Mouse (Mus musculus) CH12.LX (cell line): Measurements from ENCODE around the gene Rab37. TPM values are rescaled to one million over a fixed set of nuclear protein-coding genes. Genes with fewer than 3 reads are reported as not detected.

Experiments used
- DNase-seq: peaks from one replicate; pipeline ENCODE4 v3.0.0-alpha.2; 2013; ENCODE audit errors: extremely low read depth
- H3K27ac ChIP-seq: 2 replicates; pipeline ENCODE4 v1.5.1; 2012; ENCODE audit warnings: low read depth, mild to moderate bottlenecking, control low read depth, moderate library complexity; ENCODE audit not compliant: insufficient read depth
- H3K27me3 ChIP-seq: replicated peaks from 2 replicates; pipeline ENCODE3; 2012; ENCODE audit warnings: inconsistent platforms
- H3K36me3 ChIP-seq, 2 experiments: replicated peaks in 1 of 2; 2 replicates each; pipeline versions ENCODE3 to v1.6.1; 2012; ENCODE audit warnings: inconsistent platforms in 1 of 2, low read length in 1 of 2, mild to moderate bottlenecking in 1 of 2, mixed read lengths in 1 of 2, moderate library complexity in 1 of 2; ENCODE audit not compliant: control insufficient read depth in 1 of 2, insufficient read depth in 1 of 2
- H3K4me1 ChIP-seq, 2 experiments: 2 replicates each; pipeline ENCODE4 v1.6.1; 2012; ENCODE audit warnings: inconsistent platforms in 1 of 2, moderate library complexity in 1 of 2; ENCODE audit not compliant: insufficient read depth in 2 of 2, control insufficient read depth in 1 of 2
- H3K4me2 ChIP-seq: 2 replicates; pipeline ENCODE4 v1.6.1; 2012; ENCODE audit warnings: low read depth, mild to moderate bottlenecking, control low read depth; ENCODE audit not compliant: poor library complexity, insufficient read depth, severe bottlenecking
- H3K4me3 ChIP-seq, 3 experiments: fragments of 150-350 bp in 1 of 3; sonication (generic) in 1 of 3; replicated peaks in 1 of 3; 2 replicates each; pipeline versions ENCODE3 to v1.5.1; 2011 to 2012; ENCODE audit warnings: low read depth in 2 of 3, low read length in 2 of 3, mild to moderate bottlenecking in 2 of 3, moderate library complexity in 2 of 3, control low read depth in 1 of 3, improper control_type of control experiment in 1 of 3, inconsistent platforms in 1 of 3, mixed read lengths in 1 of 3; ENCODE audit not compliant: poor library complexity in 1 of 3
- H3K79me2 ChIP-seq: replicated peaks from 2 replicates; pipeline ENCODE4 v1.6.1; 2012; ENCODE audit warnings: mild to moderate bottlenecking, moderate library complexity; ENCODE audit not compliant: control insufficient read depth, poor library complexity, insufficient read depth, severe bottlenecking; ENCODE audit errors: extremely low read depth
- H3K9ac ChIP-seq: 2 replicates; pipeline ENCODE4 v1.6.1; 2012; ENCODE audit warnings: low read depth, mild to moderate bottlenecking, control low read depth, moderate library complexity; ENCODE audit not compliant: insufficient read depth
- H3K9me3 ChIP-seq: replicated peaks from 2 replicates; pipeline ENCODE3; 2012; ENCODE audit warnings: low read length, inconsistent platforms, mixed read lengths
- CHD2 ChIP-seq: IDR thresholded peaks from 2 replicates; pipeline ENCODE4 v1.6.1; 2011; ENCODE audit warnings: low read length, improper control_type of control experiment
- CTCF ChIP-seq, 2 experiments: IDR thresholded peaks in 1 of 2; conservative IDR thresholded peaks in 1 of 2; 2 replicates each; pipeline ENCODE4 v1.5.1; 2011 to 2012; ENCODE audit warnings: low read depth in 2 of 2, low read length in 2 of 2, improper control_type of control experiment in 1 of 2, inconsistent platforms in 1 of 2, mild to moderate bottlenecking in 1 of 2, moderate library complexity in 1 of 2
- EP300 ChIP-seq: IDR thresholded peaks from 2 replicates; pipeline ENCODE4 v1.6.1; 2011; ENCODE audit warnings: low read length, improper control_type of control experiment
- IRF4 ChIP-seq: IDR thresholded peaks from 2 replicates; pipeline ENCODE4 v1.6.1; 2014; ENCODE audit warnings: low read depth, mild to moderate bottlenecking, inconsistent platforms, low read length, improper control_type of control experiment
- JUN ChIP-seq: IDR thresholded peaks from 2 replicates; pipeline ENCODE4 v1.6.1; 2011; ENCODE audit warnings: low read depth, mild to moderate bottlenecking, low read length, improper control_type of control experiment, moderate library complexity; ENCODE audit not compliant: insufficient read depth
- KAT2A ChIP-seq: IDR thresholded peaks from 2 replicates; pipeline ENCODE4 v1.6.1; 2012; ENCODE audit warnings: low read length, improper control_type of control experiment, inconsistent platforms; ENCODE audit not compliant: insufficient replicate concordance
- MAFK ChIP-seq: IDR thresholded peaks from 2 replicates; pipeline ENCODE4 v1.6.1; 2011; ENCODE audit warnings: low read length, improper control_type of control experiment; ENCODE audit not compliant: insufficient replicate concordance
- MAZ ChIP-seq: IDR thresholded peaks from 2 replicates; pipeline ENCODE4 v1.6.1; 2012; ENCODE audit warnings: low read depth, mild to moderate bottlenecking, inconsistent platforms, low read length, improper control_type of control experiment, moderate library complexity
- PAX5 ChIP-seq: IDR thresholded peaks from 2 replicates; pipeline ENCODE4 v1.6.1; 2012; ENCODE audit warnings: low read length, inconsistent platforms, mixed read lengths
- POLR2A ChIP-seq: IDR thresholded peaks from 2 replicates; pipeline ENCODE4 v1.6.1; 2011; ENCODE audit warnings: low read depth, mild to moderate bottlenecking, improper control_type of control experiment, low read length
- RAD21 ChIP-seq: IDR thresholded peaks from 2 replicates; pipeline ENCODE4 v1.6.1; 2011; ENCODE audit warnings: low read depth, mild to moderate bottlenecking, low read length, improper control_type of control experiment, moderate library complexity
- RCOR1 ChIP-seq: conservative IDR thresholded peaks from 2 replicates; pipeline ENCODE4 v1.6.1; 2012; ENCODE audit warnings: low read depth, mild to moderate bottlenecking, inconsistent platforms, low read length, improper control_type of control experiment
- SIN3A ChIP-seq: IDR thresholded peaks from 2 replicates; pipeline ENCODE4 v1.6.1; 2012; ENCODE audit warnings: low read length, improper control_type of control experiment, inconsistent platforms
- SMC3 ChIP-seq: IDR thresholded peaks from 2 replicates; pipeline ENCODE4 v1.6.1; 2011; ENCODE audit warnings: low read depth, low read length, improper control_type of control experiment
- TCF12 ChIP-seq: IDR thresholded peaks from 2 replicates; pipeline ENCODE4 v1.6.1; 2014; ENCODE audit warnings: low read depth, mild to moderate bottlenecking, inconsistent platforms, low read length, improper control_type of control experiment
- USF1 ChIP-seq: IDR thresholded peaks from 2 replicates; pipeline ENCODE4 v1.6.1; 2014; ENCODE audit warnings: low read depth, mild to moderate bottlenecking, inconsistent platforms, low read length, improper control_type of control experiment
- ZMIZ1 ChIP-seq: IDR thresholded peaks from 2 replicates; pipeline ENCODE4 v1.6.1; 2012; ENCODE audit warnings: low read depth, mild to moderate bottlenecking, inconsistent platforms, low read length, improper control_type of control experiment
- ZNF384 ChIP-seq: IDR thresholded peaks from 2 replicates; pipeline ENCODE4 v1.6.1; 2012; ENCODE audit warnings: low read depth, low read length, improper control_type of control experiment, inconsistent platforms
- dilution Hi-C: fragments of 300-500 bp; cut with MboI; formaldehyde crosslinking; loops from 2 replicates; pipeline ENCODE4 v1.14.3; 2020; ENCODE audit warnings: low sequenced_read_pairs; ENCODE audit not compliant: extremely low pct_unique_long_range_greater_than_20kb, extremely low pct_ligation_motif_present
- in situ Hi-C: fragments of 300-500 bp; cut with MboI; formaldehyde crosslinking; loops from 3 replicates; pipeline ENCODE4 v1.14.3; 2019; ENCODE audit warnings: low sequenced_read_pairs, low pct_ligation_motif_present, low pct_unique_long_range_greater_than_20kb, mixed read lengths
- polyA plus RNA-seq: library from polyadenylated mRNA; unstranded; fragments of >175 nt; gene quantifications from 2 replicates; pipeline ENCODE4 v1.2.1, GENCODE M21; 2012; ENCODE audit warnings: low read depth; ENCODE audit not compliant: insufficient read length
- total RNA-seq, 2 experiments: library from RNA; depleted of rRNA; stranded (reverse); fragments of 300-350 nt in 1 of 2; fragments of >200 nt in 1 of 2; gene quantifications; 2 replicates each; pipeline ENCODE4 v1.2.3; 2012 to 2014

The Rab37 gene
- total and polyA plus RNA-seq, 3 experiments: 2.0 to 3.6 (median 2.3) TPM

DNA sequence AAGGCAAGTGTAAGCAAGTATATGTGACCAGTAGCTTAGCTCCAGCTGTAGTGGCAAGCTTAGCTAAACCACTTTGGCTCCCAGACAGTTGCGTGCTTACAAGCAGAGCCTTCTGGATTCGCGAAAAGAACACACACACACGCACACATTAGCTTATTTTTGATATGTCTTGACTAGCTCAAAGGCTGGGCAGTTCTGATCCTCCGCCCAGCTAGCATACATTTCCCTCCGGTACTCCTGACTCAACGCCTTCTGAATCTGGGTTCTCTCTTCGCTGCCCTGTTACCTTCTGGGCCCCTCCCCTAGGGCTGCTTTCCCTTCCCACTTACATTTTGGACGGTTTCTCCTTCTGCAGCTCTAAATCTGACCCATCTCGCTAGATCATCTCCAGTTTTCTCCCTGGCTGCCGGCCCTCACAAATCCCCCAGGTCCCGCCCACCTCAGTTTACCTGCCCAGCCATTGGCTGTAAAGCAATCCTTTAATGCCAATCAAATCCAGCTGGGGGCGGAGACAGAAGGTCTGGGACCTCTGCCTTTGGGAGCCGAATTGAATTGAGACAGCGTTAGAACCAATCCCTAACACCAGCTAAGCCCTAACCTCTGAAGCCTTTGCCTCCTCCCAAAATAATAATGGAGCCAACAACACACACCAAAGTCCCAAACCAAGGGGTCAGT, 60.7 kb downstream of the Rab37 start:
- DNase-seq: peak; percentile 74
- Histone ChIP-seq H3K27ac (peak overlapping the region; percentile 29), H3K79me2 (no peaks in the 10 kb centered on the region), H3K36me3 (no peaks in the 10 kb centered on the region), H3K4me1 (peaks cover 30 to 50% of the 10 kb centered on the region in 2 experiments), H3K27me3 (peaks cover 13% of the 10 kb centered on the region), H3K9ac (peak overlapping the region; percentile 52), H3K4me2 (peak overlapping the region; percentile 18; the same call in 1 of the 2 replicates), H3K9me3 (peaks cover 16% of the 10 kb centered on the region), H3K4me3 (peak overlapping the region; percentile 38 to 58 (median 42))
- TF ChIP-seq SIN3A (no peak; the same call in 1 of the 2 replicates), MAFK (no peak), MAZ (peak; percentile 6; the same call in 1 of the 2 replicates), SMC3 (0 out of 2 replicates have a peak, but pooled peaks have one; percentile 3), POLR2A (peak; percentile 45; the same call in 1 of the 2 replicates), JUN (no peak), USF1 (no peak), CHD2 (no peak)
- dilution Hi-C loops (no loop called here), in situ Hi-C loops (no loop called here)

DNA sequence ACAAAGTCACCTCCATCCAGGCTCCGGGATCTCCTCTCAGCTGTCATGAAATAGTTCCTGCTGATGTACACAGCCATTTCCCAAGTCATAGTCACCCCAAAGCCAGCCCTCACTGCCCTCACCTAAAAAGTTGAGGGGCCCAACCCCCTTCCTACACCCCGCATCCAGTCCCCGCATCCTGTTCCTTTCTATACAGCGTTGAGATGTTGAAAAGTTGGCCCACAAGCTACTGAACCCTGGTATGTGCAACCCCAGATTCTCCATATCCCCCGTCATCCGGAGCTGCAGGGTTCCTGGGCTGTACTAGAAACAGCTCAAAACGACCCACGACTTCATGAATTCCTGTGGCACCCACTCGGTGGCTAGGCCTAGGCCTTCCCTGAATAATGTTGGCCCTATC, 61.9 kb downstream of the Rab37 start:
- dilution Hi-C loops (no loop called here), in situ Hi-C loops (no loop called here)
- H3K9me3 ChIP-seq: peaks cover 16% of the 10 kb centered on the region
- no peak for DNase-seq
- H3K36me3 ChIP-seq: no peaks in the 10 kb centered on the region
- peak overlapping the region; percentile 56 for H3K27ac ChIP-seq
- peak overlapping the region; percentile 5; the same call in 1 of the 2 replicates for H3K4me2 ChIP-seq
- H3K79me2 ChIP-seq: no peaks in the 10 kb centered on the region
- H3K27me3 ChIP-seq: peaks cover 13% of the 10 kb centered on the region
- H3K9ac ChIP-seq: no peak overlapping the region; the same call in 1 of the 2 replicates
- H3K4me1 ChIP-seq: peaks cover 36 to 59% of the 10 kb centered on the region in 2 experiments
- TF ChIP-seq ZNF384: no peak
- no peak for TF ChIP-seq ZMIZ1
- no peak for TF ChIP-seq TCF12
- TF ChIP-seq RCOR1: no peak
- TF ChIP-seq PAX5: no peak
- TF ChIP-seq CTCF (conservative IDR thresholded peaks at IDR 0.05 in 1 of 2, IDR thresholded peaks at IDR 0.05 in 1 of 2; ENCODE audit: low read depth in 2 of 2, low read length in 2 of 2): no peak
- no peak for TF ChIP-seq IRF4
- TF ChIP-seq KAT2A: no peak
- TF ChIP-seq USF1: no peak
- TF ChIP-seq EP300: no peak
- no peak for TF ChIP-seq RAD21
- no peak overlapping the region for H3K4me3 ChIP-seq
